Mouse (Mus musculus) inflammation-experienced regulatory T-cells, adult 16 weeks (primary cell): ENCODE results near the gene Gm49394. TPM values are rescaled to one million over a fixed set of nuclear protein-coding genes. Genes with fewer than 3 reads are reported as not detected.

Source experiments
- polyA plus RNA-seq: library from polyadenylated mRNA; unstranded; fragments of 100-300 nt; shearing (Covaris generic); gene quantifications from one replicate; pipeline ENCODE4 v1.2.1, GENCODE M21; 2017

Gm49394 gene
- not detected for polyA plus RNA-seq

DNA sequence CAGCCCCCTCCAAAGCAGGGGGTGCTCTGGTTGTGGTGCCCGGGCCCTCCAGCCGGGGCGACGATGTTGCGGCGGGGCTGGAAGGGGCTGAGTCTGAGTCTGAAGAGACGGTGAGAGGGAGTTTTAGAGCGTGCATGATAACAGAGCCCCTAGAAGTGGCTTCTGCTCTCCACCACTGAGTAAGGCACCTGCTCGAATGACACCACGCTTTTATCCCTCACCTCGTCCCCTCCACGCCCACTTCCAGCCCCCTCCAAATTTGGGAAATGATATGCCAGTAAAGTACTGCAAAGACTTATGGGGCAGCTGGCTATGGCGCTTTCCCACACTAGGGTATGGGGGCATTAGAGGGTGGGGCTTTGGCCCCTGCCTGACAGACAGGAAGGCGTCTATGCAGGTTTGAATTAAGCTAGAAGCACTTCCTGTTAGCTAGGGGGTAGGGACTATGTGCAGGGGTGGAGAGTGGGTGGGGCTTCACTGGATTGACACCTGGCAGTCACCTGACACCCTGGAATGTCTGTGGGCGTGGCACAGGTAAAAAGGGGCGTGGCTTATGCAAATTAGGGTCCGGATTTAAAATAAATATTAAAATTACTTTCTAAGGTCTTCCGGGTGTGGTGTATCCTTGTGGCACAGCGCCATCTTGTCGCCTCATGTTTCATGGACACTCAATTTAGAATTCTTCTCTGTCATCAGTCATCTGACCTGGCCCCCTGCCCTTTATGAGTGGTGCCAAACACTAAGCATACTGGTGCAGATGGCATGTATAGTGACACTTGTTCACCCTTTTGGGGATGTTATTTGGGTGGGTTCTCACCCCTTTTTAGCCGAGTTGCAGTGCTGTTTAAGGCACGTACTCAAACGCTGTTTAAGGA lies at the start of gene Gm49394:
TSS of gene Gm49394 (minus strand) at position 192 of the 875 bp plus-strand sequence.

DNA sequence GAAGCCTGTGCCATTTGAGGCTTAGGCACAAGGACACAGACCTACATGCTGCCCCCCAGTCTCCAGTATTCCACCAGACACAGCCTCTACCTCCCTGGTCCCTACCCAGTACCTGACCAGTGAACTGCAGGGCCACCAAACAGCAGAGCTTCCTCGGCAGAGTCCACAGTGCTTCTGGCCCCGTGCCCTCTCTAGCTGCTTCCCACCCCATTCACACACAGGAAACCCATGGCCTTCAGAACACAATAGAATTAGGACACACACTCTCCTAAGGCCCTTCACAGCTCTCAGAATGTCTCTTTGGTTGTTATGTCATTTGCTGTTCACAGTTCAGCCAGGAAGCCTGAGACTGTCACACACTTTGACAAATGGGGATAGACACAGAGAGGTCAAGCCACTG lies 3.1 kb downstream of the Gm49394 start, which contains the start of gene Igf2:
TSS of gene Igf2 (minus strand) at position 158 of the 400 bp plus-strand sequence.

Other genes starting within 250 kb of the Gm49394 start
- gene Syt8, start 235.1 kb downstream of the Gm49394 start, polyA plus RNA-seq = not detected
- not detected for gene Tnni2, start 228.1 kb downstream of the Gm49394 start, polyA plus RNA-seq
- 1,202 TPM for gene Lsp1, start 209.1 kb downstream of the Gm49394 start, polyA plus RNA-seq
- gene Tnnt3, start 171.1 kb downstream of the Gm49394 start, polyA plus RNA-seq = 2.7 TPM
- gene Mrpl23, start 137.3 kb downstream of the Gm49394 start, polyA plus RNA-seq = 2.9 TPM
- 2.5 TPM for gene Igf2, start 3.1 kb downstream of the Gm49394 start, polyA plus RNA-seq
- gene Ins2, start 73.4 kb upstream of the Gm49394 start, polyA plus RNA-seq = 0.54 TPM